Mouse (Mus musculus) E14TG2a.4 (cell line): Measurements from ENCODE around the gene Chtop.

Experiments
- CTCF ChIP-seq: conservative IDR thresholded peaks from 2 replicates; pipeline ENCODE4 v1.5.1; 2014; ENCODE audit warnings: low read length
- POU5F1 ChIP-seq: IDR thresholded peaks from 2 replicates; pipeline ENCODE4 v1.6.1; 2014; ENCODE audit warnings: low read length, borderline replicate concordance

DNA sequence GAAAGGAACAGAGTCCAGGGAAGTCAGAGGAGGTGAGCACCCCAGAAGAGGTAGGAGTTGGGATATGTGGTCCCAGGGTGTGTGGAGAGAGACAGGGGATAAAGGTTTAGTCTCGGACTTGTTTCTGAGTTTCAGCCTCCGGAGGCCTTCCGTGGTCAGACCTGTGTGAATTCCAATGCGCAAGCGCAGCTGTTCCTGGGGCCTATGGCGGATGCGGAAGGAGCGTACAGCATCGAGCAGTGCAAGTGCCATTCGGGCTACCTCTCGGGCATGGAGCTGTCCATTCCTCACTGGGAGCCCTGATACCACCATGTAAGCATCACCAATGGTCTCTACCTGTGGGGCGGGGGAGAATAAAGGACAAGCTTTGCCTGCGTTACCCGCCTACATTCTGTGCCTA is 54.4 kb downstream of the Chtop start:
- TF ChIP-seq CTCF (no peak), POU5F1 (no peak)
